Mouse (Mus musculus) yolk sac, embryonic 10.5 days (tissue): ENCODE data around the gene Sema3a.

Experiments used
- DNase-seq: peaks from one replicate; pipeline ENCODE4 v3.0.0-alpha.2; 2017; ENCODE audit warnings: low spot score

Gene Sema3a

GRCm38 (mm10) chr5:13125241-13125692 lies at the start of gene Sema3a:
TSS of gene Sema3a (plus strand) at chr5:13125414.
- DNase-seq = peak; percentile 14

GRCm38 (mm10) chr5:13084777-13085439 lies 40.3 kb upstream of the Sema3a start:
- DNase-seq = no peak

GRCm38 (mm10) chr5:13090431-13090830 lies 34.8 kb upstream of the Sema3a start:
- DNase-seq = no peak

- no peak for DNase-seq
These were observed 15.7 kb upstream of the Sema3a start for GRCm38 (mm10) chr5:13109522-13109921.

GRCm38 (mm10) chr5:13117236-13117635 lies 8.0 kb upstream of the Sema3a start:
- DNase-seq = no peak

- no peak for DNase-seq
These were observed 543 bp downstream of the Sema3a start for GRCm38 (mm10) chr5:13125757-13126156.

- no peak for DNase-seq
These were observed 982 bp downstream of the Sema3a start for GRCm38 (mm10) chr5:13126196-13126595.

GRCm38 (mm10) chr5:13127121-13127520 lies 1.9 kb downstream of the Sema3a start:
- no peak for DNase-seq

- no peak for DNase-seq
These were observed 19.7 kb downstream of the Sema3a start for GRCm38 (mm10) chr5:13144733-13145457.

GRCm38 (mm10) chr5:13149909-13150308 lies 24.7 kb downstream of the Sema3a start:
- no peak for DNase-seq

- no peak for DNase-seq
These were observed 25.8 kb downstream of the Sema3a start for GRCm38 (mm10) chr5:13151002-13151401.

- DNase-seq = no peak
These were observed 32.8 kb downstream of the Sema3a start for GRCm38 (mm10) chr5:13157761-13158612.

GRCm38 (mm10) chr5:13182186-13182585 lies 57.0 kb downstream of the Sema3a start:
- no peak for DNase-seq

- DNase-seq = peak; percentile 6
These were observed 72.7 kb downstream of the Sema3a start for GRCm38 (mm10) chr5:13197886-13198285.

GRCm38 (mm10) chr5:13199709-13200108 lies 74.5 kb downstream of the Sema3a start:
- DNase-seq = no peak

- DNase-seq = no peak
These were observed 130.1 kb downstream of the Sema3a start for GRCm38 (mm10) chr5:13255353-13255752.

- DNase-seq = no peak
These were observed 131.1 kb downstream of the Sema3a start for GRCm38 (mm10) chr5:13256321-13256720.

GRCm38 (mm10) chr5:13263087-13263486 lies 137.9 kb downstream of the Sema3a start:
- no peak for DNase-seq

GRCm38 (mm10) chr5:13263539-13263938 lies 138.3 kb downstream of the Sema3a start:
- no peak for DNase-seq

- no peak for DNase-seq
These were observed 187.5 kb downstream of the Sema3a start for GRCm38 (mm10) chr5:13312667-13313066.

- no peak for DNase-seq
These were observed 188.8 kb downstream of the Sema3a start for GRCm38 (mm10) chr5:13313977-13314376.

- DNase-seq = no peak
These were observed 193.7 kb downstream of the Sema3a start for GRCm38 (mm10) chr5:13318728-13319429.
